Mouse (Mus musculus): ENCODE results near the gene 1700003E16Rik.

DNA sequence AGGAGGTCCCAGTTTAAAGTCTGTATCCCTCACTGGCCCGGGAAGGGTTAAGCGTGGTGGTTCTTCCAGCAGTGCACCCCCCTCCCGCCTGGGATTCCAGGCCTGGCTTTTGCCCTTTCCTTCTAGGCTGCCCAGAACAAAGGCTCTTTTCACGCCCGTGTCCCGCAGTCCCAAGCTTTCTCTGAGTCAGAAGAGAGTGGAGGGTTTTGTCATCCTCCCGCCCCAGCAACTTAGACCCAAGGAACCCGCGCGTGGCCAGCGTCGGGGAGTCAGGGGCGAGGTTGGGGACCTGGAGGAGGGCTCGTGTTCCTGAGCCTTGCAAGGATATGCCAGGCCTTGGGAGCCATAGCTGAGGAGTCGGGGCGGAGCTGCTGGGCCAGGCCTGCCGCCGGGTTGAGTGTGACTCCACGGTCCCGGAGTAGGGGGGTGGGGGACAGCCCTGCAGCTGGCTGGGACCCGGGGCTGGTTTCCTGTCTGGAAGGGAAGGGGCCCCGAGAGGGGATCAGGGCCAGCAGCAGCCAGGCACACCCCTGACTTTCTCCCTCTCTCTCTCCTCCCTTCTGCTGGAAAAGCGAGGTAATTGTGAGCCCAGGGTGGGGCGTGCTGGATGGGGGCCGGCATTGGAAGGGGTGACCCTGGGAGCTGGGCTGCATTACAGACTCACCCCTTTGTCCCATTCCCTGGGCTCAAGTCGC lies 19.2 kb upstream of the 1700003E16Rik start:
- TF ChIP-seq POLR2A (IDR thresholded peaks at IDR 0.05; ENCODE audit: borderline replicate concordance, low read depth, low read length), result no peak
- no peak for TF ChIP-seq CTCF (IDR thresholded peaks at IDR 0.05; ENCODE audit: low read depth, low read length)

All from bone marrow macrophage, adult 2 months (primary cell).